In the genomic region with DNA sequence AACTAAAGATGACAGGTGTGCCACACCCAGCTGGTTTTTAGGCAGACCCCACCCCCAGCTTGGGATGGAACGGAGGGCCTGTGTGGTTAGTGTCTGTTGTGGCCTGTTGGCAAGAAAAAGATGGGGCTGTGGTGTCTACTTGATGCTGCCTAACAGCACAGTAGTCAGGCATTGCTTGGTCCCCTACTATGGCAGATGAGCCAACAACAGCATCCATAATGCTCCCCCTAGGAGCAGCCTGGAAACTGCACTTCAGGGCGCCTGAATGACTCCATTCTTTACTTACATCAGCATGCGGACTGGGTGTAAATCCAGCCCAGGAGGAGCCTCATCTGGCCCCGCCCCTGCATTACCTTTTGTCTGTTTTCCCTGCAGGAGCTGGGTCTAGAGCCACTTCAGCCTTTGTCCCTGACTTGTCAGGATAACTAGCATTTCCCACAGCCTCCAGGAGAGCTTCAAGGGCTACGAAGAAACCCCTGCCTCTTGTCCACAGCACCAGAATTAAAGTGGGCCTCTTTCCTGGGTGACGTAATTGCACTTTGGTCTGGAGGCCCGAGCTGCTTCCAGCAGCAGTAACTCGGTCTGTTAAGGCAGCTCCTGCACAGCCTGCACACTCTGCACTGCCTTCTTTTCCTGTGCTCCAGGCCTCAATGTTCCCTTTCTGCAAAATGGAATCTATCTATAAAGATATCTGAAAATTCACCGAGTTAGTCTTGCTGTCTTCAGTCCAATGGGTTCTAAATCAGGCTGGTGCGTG, we compare ENCODE assay signal across 9 mouse cellular contexts.
DNase-seq lines count a peak whose midpoint lies in the region; ATAC-seq and TF ChIP-seq lines count a peak whose summit lies in the region.
"Had no signal": no experiment of that assay in that cellular context is flagged by ENCODE, and none has a peak within 500 bp of the region (broad histone marks: within the 10 kb centered on the region; RNA-seq: fewer than 3 reads in every experiment).

No protein-coding gene starts in this region.

- H3K36me3 ChIP-seq in forebrain, embryonic 10.5 days (replicated peaks) = no peaks in the 10 kb centered on the region
- no peaks in the 10 kb centered on the region for H3K36me3 ChIP-seq in forebrain, embryonic 16.5 days (ENCODE audit: control insufficient read depth, insufficient read depth)
- no peaks in the 10 kb centered on the region for H3K36me3 ChIP-seq in hindbrain, postnatal 0 days (ENCODE audit: insufficient read depth, low read length)
- H3K36me3 ChIP-seq in heart, embryonic 10.5 days = no peaks in the 10 kb centered on the region

- WGBS in forebrain, embryonic 10.5 days = 24% methylated on average over 10 of the region's 10 CpGs
- 20% methylated on average over 10 of the region's 10 CpGs for WGBS in forebrain, embryonic 16.5 days
- WGBS in hindbrain, postnatal 0 days = 29% methylated on average over 10 of the region's 10 CpGs
- 48% methylated on average over 10 of the region's 10 CpGs for WGBS in heart, embryonic 10.5 days

- H3K4me1 ChIP-seq in forebrain, embryonic 10.5 days = peaks cover 40% of the 10 kb centered on the region
- H3K4me1 ChIP-seq in forebrain, embryonic 16.5 days (replicated peaks; ENCODE audit: control insufficient read depth, insufficient read depth, low read length) = peaks cover 10% of the 10 kb centered on the region
- no peaks in the 10 kb centered on the region for H3K4me1 ChIP-seq in hindbrain, postnatal 0 days (ENCODE audit: insufficient read depth, low read length)
- H3K4me1 ChIP-seq in heart, embryonic 10.5 days = peaks cover 24% of the 10 kb centered on the region

- no peak overlapping the region for H3K4me3 ChIP-seq in forebrain, embryonic 10.5 days
- no peak overlapping the region for H3K4me3 ChIP-seq in forebrain, embryonic 16.5 days (replicated peaks; ENCODE audit: low read length)
- no peak overlapping the region for H3K4me3 ChIP-seq in hindbrain, postnatal 0 days (ENCODE audit: low read length)
- H3K4me3 ChIP-seq in heart, embryonic 10.5 days = no peak overlapping the region

- no peak overlapping the region for H3K4me2 ChIP-seq in forebrain, embryonic 16.5 days (ENCODE audit: low read length)
- H3K4me2 ChIP-seq in hindbrain, postnatal 0 days (ENCODE audit: low read depth, low read length) = no peak overlapping the region

- TF ChIP-seq POLR2A in brain, embryonic 14.5 days (IDR thresholded peaks at IDR 0.05; ENCODE audit: borderline replicate concordance, extremely low read depth, insufficient read depth, insufficient read length, poor library complexity, severe bottlenecking) = no peak

- H3K9ac ChIP-seq in forebrain, embryonic 16.5 days (replicated peaks; ENCODE audit: low read depth, low read length) = no peak overlapping the region
- H3K9ac ChIP-seq in hindbrain, postnatal 0 days (replicated peaks; ENCODE audit: low read length) = no peak overlapping the region
- H3K9ac ChIP-seq: liver, embryonic 14.5 days had no signal

- no peaks in the 10 kb centered on the region for H3K9me3 ChIP-seq in forebrain, embryonic 10.5 days
- no peaks in the 10 kb centered on the region for H3K9me3 ChIP-seq in forebrain, embryonic 16.5 days (ENCODE audit: control insufficient read depth, low read length)
- no peaks in the 10 kb centered on the region for H3K9me3 ChIP-seq in hindbrain, postnatal 0 days (ENCODE audit: low read length)
- no peaks in the 10 kb centered on the region for H3K9me3 ChIP-seq in heart, embryonic 10.5 days

- H3K27me3 ChIP-seq in forebrain, embryonic 10.5 days (ENCODE audit: poor library complexity, severe bottlenecking) = peaks cover 14% of the 10 kb centered on the region; the same call in 1 of the 2 replicates
- H3K27me3 ChIP-seq in forebrain, embryonic 16.5 days (replicated peaks; ENCODE audit: control insufficient read depth, insufficient read depth, low read length) = no peaks in the 10 kb centered on the region
- no peaks in the 10 kb centered on the region for H3K27me3 ChIP-seq in hindbrain, postnatal 0 days (ENCODE audit: insufficient read depth, low read length)
- H3K27me3 ChIP-seq in heart, embryonic 10.5 days (ENCODE audit: insufficient read depth, poor library complexity, severe bottlenecking) = peaks cover 23% of the 10 kb centered on the region

- peak; percentile 57 for DNase-seq in forebrain, embryonic 10.5 days (ENCODE audit: extremely low spot score, low spot score)
- peak; percentile 67 for DNase-seq in brain, embryonic 14.5 days (ENCODE audit: low read depth)
- DNase-seq in hindbrain, postnatal 0 days (ENCODE audit: low spot score) = peak; percentile 34
- peak; percentile 46 for DNase-seq in retina, embryonic 14.5 days (ENCODE audit: low spot score)
- DNase-seq in right cerebral cortex, adult 2 months (ENCODE audit: low spot score in 2 of 2) = no peak
- DNase-seq in heart, adult 9 months (ENCODE audit: low spot score in 2 of 2) = no peak
- DNase-seq in heart, embryonic 10.5 days (ENCODE audit: low spot score) = no peak

- TF ChIP-seq CTCF in brain, embryonic 14.5 days (IDR thresholded peaks at IDR 0.05; ENCODE audit: borderline replicate concordance, extremely low read depth, insufficient read depth, insufficient read length) = peak; percentile 30; the same call in 1 of the 2 replicates
- TF ChIP-seq CTCF in hindbrain, postnatal 0 days (IDR thresholded peaks at IDR 0.05; ENCODE audit: low read depth) = peak; percentile 39

- H3K27ac ChIP-seq in forebrain, embryonic 10.5 days = peak overlapping the region; percentile 78
- H3K27ac ChIP-seq in forebrain, embryonic 16.5 days (ENCODE audit: low read length) = no peak overlapping the region
- no peak overlapping the region for H3K27ac ChIP-seq in hindbrain, postnatal 0 days
- no peak overlapping the region for H3K27ac ChIP-seq in heart, embryonic 10.5 days
- H3K27ac ChIP-seq: liver, embryonic 14.5 days had no signal

- no peak for ATAC-seq in forebrain, embryonic 16.5 days
- ATAC-seq in hindbrain, postnatal 0 days = 0 out of 2 replicates have a peak, but pooled peaks have one; percentile 24

Comparison
In these comparisons a context has a peak if more than half of its experiments do, and no peak if none do; other contexts are left out.
1. DNase-seq: peak in forebrain, embryonic 10.5 days (single experiment), brain, embryonic 14.5 days (single experiment), hindbrain, postnatal 0 days (single experiment) and retina, embryonic 14.5 days (single experiment); none in right cerebral cortex, adult 2 months (0 of 2), heart, adult 9 months (0 of 2) and heart, embryonic 10.5 days (single experiment).